Mouse (Mus musculus) layer of hippocampus, adult 9-11 months (tissue): ENCODE results near the gene Slc39a7.
"Not testable (repeated sequence)": the region's sequence is repeated elsewhere in the genome, so short reads cannot be mapped to it uniquely, and the experiment has no call there.

Source experiments
- DNase-seq: peaks from one replicate; pipeline ENCODE4 v3.0.0; 2022

Slc39a7 gene

GRCm38 (mm10) chr17:33999341-34000149 lies 31.9 kb downstream of the Slc39a7 start:
- DNase-seq = no peak

DNA sequence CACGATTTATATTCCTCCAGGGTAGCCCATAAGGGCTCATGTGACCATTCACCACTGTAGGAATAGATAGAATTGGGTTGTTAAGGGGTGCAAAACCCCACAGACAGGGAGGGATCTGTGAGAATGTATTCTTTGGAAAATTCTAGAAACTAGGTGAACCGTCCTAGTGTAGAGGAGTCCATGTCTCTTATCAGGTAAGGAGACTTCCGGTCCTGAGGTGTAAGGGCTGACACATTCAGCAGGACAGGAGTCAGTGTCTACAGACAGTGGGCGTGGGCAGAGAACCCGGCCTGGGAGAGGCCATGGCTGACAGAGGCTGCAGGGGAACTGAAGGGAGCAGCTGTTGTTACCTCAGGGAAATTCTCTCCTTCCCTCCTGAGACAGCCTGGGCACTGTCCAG lies 32.8 kb downstream of the Slc39a7 start:
- DNase-seq = not testable (repeated sequence)

DNA sequence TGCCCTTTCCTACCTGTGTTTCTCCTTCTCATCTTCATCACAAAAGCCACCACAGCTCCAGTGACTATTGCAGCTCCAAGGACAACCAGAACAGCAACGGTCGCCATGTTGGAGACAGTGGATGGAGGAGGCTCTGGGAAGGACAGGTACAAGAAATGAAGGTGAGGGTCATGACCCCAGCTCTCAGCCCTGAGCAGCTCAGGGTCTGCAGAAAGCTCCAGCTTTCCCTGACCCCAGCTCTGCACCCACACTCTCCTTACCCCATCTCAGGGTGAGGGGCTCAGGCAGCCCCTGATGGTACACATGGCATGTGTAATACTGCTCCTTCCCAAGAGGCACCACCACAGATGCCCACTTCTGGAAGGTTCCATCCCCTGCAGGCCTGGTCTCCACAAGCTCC lies 34.5 kb downstream of the Slc39a7 start:
- DNase-seq = not testable (repeated sequence)

DNA sequence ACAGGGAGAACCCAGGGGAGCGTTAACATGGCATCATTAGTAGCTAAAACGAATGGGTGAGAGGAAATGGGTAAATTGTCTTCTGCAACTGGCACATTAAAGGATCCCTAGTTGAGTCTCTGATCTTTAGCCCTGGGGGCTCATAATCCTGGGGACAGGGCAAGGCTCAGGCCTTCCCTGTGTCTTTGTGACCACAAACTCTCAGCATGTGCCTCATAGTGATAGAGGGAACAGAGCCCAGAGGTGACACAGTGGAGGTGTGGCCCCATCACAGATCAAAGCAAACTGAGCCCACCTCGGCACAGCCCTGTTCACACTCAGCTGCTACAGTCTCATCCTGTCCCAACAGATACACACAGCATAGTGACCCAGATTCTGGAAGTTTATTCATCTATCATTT lies 35.8 kb downstream of the Slc39a7 start:
- DNase-seq = no peak

GRCm38 (mm10) chr17:33994959-33995358 lies 36.5 kb downstream of the Slc39a7 start:
- DNase-seq = no peak

GRCm38 (mm10) chr17:33991788-33992664 lies 39.5 kb downstream of the Slc39a7 start:
- DNase-seq = no peak

DNA sequence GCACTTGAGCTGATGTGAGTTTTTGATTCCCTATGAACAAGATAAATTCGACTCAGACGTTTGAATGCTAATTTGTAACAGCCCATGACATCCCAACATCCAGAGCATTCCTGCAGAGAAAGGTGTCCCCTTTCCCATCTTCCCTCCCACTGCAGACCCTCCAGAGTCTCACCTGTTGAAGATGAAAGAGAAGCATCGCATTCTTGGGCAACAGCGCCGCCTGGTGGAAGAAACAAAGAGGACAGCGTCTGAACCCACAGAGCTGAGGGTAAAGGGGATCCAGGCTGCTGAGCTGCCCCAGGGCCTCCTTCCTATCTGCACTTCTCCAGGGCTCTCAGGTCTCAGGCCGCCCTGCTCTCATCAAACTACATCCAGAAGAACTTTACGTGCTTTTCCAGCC lies 49.3 kb downstream of the Slc39a7 start:
- not testable (repeated sequence) for DNase-seq

DNA sequence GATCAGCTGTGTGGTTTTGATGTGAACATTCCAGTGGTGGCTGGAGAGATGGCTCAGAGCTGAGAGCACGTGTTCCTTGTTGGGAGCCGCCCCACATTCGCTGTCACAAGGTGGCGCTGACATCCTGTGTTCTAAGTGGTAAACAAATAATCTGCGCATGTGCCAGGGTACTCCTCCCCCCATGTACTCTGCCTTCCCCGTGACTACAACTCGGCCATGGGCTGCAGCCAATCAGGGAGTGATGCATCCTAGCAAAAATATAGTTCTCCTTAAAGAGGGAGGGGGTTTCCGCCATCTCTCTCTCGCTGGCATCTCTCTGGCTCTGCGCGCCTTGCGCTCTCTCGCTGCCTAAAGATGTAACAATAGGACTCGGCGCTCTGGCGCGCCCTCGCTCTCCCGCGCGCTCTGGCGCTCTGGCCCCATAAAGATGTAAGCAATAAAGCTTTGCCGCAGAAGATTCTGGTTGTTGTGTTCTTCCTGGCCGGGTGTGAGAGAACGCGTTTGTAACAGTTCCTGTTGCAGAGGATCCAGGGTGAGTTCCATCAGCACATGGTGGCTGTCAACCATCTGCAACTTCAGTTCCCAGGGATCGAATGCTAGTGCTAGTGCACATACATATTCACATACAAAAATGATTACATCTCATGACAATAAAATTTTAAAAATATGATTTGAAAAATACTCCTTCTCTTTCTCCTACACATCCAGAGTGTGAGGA lies 50.1 kb downstream of the Slc39a7 start:
- peak; percentile 97 for DNase-seq

DNA sequence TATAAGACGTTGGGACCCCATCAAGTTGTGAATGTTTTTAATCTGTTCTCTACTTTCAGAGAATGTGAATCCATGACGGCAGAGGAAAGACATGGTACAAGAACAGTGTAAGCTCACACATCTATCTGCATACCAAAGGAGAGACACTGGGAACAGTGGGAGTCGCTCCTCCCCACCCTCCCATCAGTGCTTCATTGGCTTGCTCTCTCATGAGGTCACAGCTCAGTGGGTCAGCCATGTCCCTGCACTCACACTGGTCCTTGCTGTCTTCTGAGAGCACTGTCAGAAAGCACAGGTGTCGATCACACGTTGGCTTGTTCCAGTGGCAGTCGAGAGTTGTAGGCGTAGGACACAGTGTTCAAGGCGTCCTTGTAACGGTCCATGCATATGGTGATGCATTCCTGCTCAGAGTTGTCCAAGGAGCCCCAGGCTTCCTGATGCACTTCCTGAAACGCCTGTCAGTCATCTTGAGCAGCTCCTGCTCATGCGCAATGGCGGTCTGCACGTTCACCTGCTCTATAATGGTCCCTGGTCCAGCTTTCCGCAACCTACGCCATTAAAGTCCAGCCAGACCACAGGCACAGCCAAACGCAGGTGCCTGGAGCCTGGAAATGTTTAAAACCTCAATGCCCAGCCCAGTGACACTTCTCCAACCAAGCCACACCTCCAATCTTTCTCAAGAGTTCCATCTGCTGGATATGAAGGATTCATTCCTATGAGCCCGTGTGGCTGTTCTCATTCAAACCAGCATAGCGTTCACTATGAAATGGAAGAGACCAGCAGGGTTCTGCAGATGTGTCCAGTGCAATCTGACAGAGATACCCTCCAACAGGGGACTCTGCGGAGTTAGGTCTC lies 51.1 kb downstream of the Slc39a7 start:
- no peak for DNase-seq

GRCm38 (mm10) chr17:33979512-33980050 lies 51.9 kb downstream of the Slc39a7 start:
- DNase-seq = no peak

- DNase-seq = peak; percentile 85
Observed at GRCm38 (mm10) chr17:33978631-33979031, 52.9 kb downstream of the Slc39a7 start.
